Mouse (Mus musculus): ENCODE results near the gene E130208F15Rik. TPM values are rescaled to one million over a fixed set of nuclear protein-coding genes. Genes with fewer than 3 reads are reported as not detected.

The E130208F15Rik gene
- polyA plus RNA-seq, 1 experiment from 2014 or later, result not detected

GRCm38 (mm10) chr7:30280670-30281138 is 40.8 kb upstream of the E130208F15Rik start:
- no peaks in the 10 kb centered on the region for H3K27me3 ChIP-seq (ENCODE audit: control insufficient read depth, insufficient read depth, low read length)
- H3K9ac ChIP-seq (ENCODE audit: low read length), result peak overlapping the region; percentile 53
- no peaks in the 10 kb centered on the region for H3K9me3 ChIP-seq (ENCODE audit: control insufficient read depth, low read length)
- H3K4me2 ChIP-seq (replicated peaks; ENCODE audit: low read depth), result peak overlapping the region; percentile 85
- H3K4me3 ChIP-seq (ENCODE audit: low read depth, low read length), result peak overlapping the region; percentile 77
- no peaks in the 10 kb centered on the region for H3K36me3 ChIP-seq (ENCODE audit: control insufficient read depth, insufficient read depth, low read length)
- DNase-seq (ENCODE audit: low spot score) (peak; percentile 85), ATAC-seq (ENCODE audit: low FRiP score, low TSS enrichment) (peak; percentile 88)
- H3K4me1 ChIP-seq (replicated peaks; ENCODE audit: control insufficient read depth, insufficient read depth), result no peaks in the 10 kb centered on the region
- peak overlapping the region; percentile 98 for H3K27ac ChIP-seq (replicated peaks)
- WGBS, result under 1% methylated on average over 20 of the region's 20 CpGs
- no peak for TF ChIP-seq EP300 (optimal IDR thresholded peaks at IDR 0.05)
- no peak for TF ChIP-seq CTCF (IDR thresholded peaks at IDR 0.05; ENCODE audit: low read depth)

GRCm38 (mm10) chr7:30281522-30281921 is 40.0 kb upstream of the E130208F15Rik start:
- no peaks in the 10 kb centered on the region for H3K27me3 ChIP-seq (ENCODE audit: control insufficient read depth, insufficient read depth, low read length)
- TF ChIP-seq EP300 (optimal IDR thresholded peaks at IDR 0.05), result no peak
- no peak for TF ChIP-seq CTCF (IDR thresholded peaks at IDR 0.05; ENCODE audit: low read depth)
- no peaks in the 10 kb centered on the region for H3K4me1 ChIP-seq (replicated peaks; ENCODE audit: control insufficient read depth, insufficient read depth)
- H3K4me3 ChIP-seq (ENCODE audit: low read depth, low read length), result no peak overlapping the region
- H3K4me2 ChIP-seq (replicated peaks; ENCODE audit: low read depth), result no peak overlapping the region
- no peaks in the 10 kb centered on the region for H3K9me3 ChIP-seq (ENCODE audit: control insufficient read depth, low read length)
- WGBS, result 67% methylated on average over 4 of the region's 4 CpGs
- no peaks in the 10 kb centered on the region for H3K36me3 ChIP-seq (ENCODE audit: control insufficient read depth, insufficient read depth, low read length)
- H3K27ac ChIP-seq (replicated peaks), result no peak overlapping the region; the same call in 1 of the 2 replicates
- ATAC-seq (ENCODE audit: low FRiP score, low TSS enrichment) (no peak), DNase-seq (ENCODE audit: low spot score) (no peak)
- H3K9ac ChIP-seq (ENCODE audit: low read length), result no peak overlapping the region

- no peaks in the 10 kb centered on the region for H3K36me3 ChIP-seq (ENCODE audit: control insufficient read depth, insufficient read depth, low read length)
- H3K4me2 ChIP-seq (replicated peaks; ENCODE audit: low read depth), result no peak overlapping the region
- H3K9me3 ChIP-seq (ENCODE audit: control insufficient read depth, low read length), result no peaks in the 10 kb centered on the region
- TF ChIP-seq EP300 (optimal IDR thresholded peaks at IDR 0.05) (no peak), CTCF (IDR thresholded peaks at IDR 0.05; ENCODE audit: low read depth) (no peak)
- no peaks in the 10 kb centered on the region for H3K4me1 ChIP-seq (replicated peaks; ENCODE audit: control insufficient read depth, insufficient read depth)
- no peak overlapping the region for H3K9ac ChIP-seq (ENCODE audit: low read length)
- no peaks in the 10 kb centered on the region for H3K27me3 ChIP-seq (ENCODE audit: control insufficient read depth, insufficient read depth, low read length)
- DNase-seq (ENCODE audit: low spot score) (no peak), ATAC-seq (ENCODE audit: low FRiP score, low TSS enrichment) (no peak)
- 80% methylated on average over 7 of the region's 7 CpGs for WGBS
- H3K27ac ChIP-seq (replicated peaks), result no peak overlapping the region
- H3K4me3 ChIP-seq (ENCODE audit: low read depth, low read length), result no peak overlapping the region
Observed at GRCm38 (mm10) chr7:30282740-30283139, 38.8 kb upstream of the E130208F15Rik start.

GRCm38 (mm10) chr7:30286701-30287410 is 34.7 kb upstream of the E130208F15Rik start:
- TF ChIP-seq EP300 (optimal IDR thresholded peaks at IDR 0.05), result no peak
- TF ChIP-seq CTCF (IDR thresholded peaks at IDR 0.05; ENCODE audit: low read depth), result no peak
- H3K27me3 ChIP-seq (ENCODE audit: control insufficient read depth, insufficient read depth, low read length), result no peaks in the 10 kb centered on the region
- 47% methylated on average over 8 of the region's 8 CpGs for WGBS
- DNase-seq (ENCODE audit: low spot score), result no peak
- H3K36me3 ChIP-seq (ENCODE audit: control insufficient read depth, insufficient read depth, low read length), result no peaks in the 10 kb centered on the region
- no peak for ATAC-seq (ENCODE audit: low FRiP score, low TSS enrichment)
- H3K9me3 ChIP-seq (ENCODE audit: control insufficient read depth, low read length), result no peaks in the 10 kb centered on the region
- H3K9ac ChIP-seq (ENCODE audit: low read length), result no peak overlapping the region
- H3K4me3 ChIP-seq (ENCODE audit: low read depth, low read length), result no peak overlapping the region
- H3K4me1 ChIP-seq (replicated peaks; ENCODE audit: control insufficient read depth, insufficient read depth), result no peaks in the 10 kb centered on the region
- H3K27ac ChIP-seq (replicated peaks), result no peak overlapping the region
- H3K4me2 ChIP-seq (replicated peaks; ENCODE audit: low read depth), result no peak overlapping the region

GRCm38 (mm10) chr7:30288046-30288445 is 33.5 kb upstream of the E130208F15Rik start:
- ATAC-seq (ENCODE audit: low FRiP score, low TSS enrichment), result no peak
- H3K9me3 ChIP-seq (ENCODE audit: control insufficient read depth, low read length), result no peaks in the 10 kb centered on the region
- H3K36me3 ChIP-seq (ENCODE audit: control insufficient read depth, insufficient read depth, low read length), result no peaks in the 10 kb centered on the region

GRCm38 (mm10) chr7:30289071-30289713 is 32.3 kb upstream of the E130208F15Rik start:
- H3K4me2 ChIP-seq (replicated peaks; ENCODE audit: low read depth), result no peak overlapping the region
- TF ChIP-seq CTCF (IDR thresholded peaks at IDR 0.05; ENCODE audit: low read depth) (no peak), EP300 (optimal IDR thresholded peaks at IDR 0.05) (no peak)
- no peaks in the 10 kb centered on the region for H3K9me3 ChIP-seq (ENCODE audit: control insufficient read depth, low read length)
- H3K4me3 ChIP-seq (ENCODE audit: low read depth, low read length), result no peak overlapping the region
- ATAC-seq (ENCODE audit: low FRiP score, low TSS enrichment), result no peak
- no peaks in the 10 kb centered on the region for H3K36me3 ChIP-seq (ENCODE audit: control insufficient read depth, insufficient read depth, low read length)
- 64% methylated on average over 7 of the region's 7 CpGs for WGBS
- DNase-seq (ENCODE audit: low spot score), result no peak
- no peaks in the 10 kb centered on the region for H3K4me1 ChIP-seq (replicated peaks; ENCODE audit: control insufficient read depth, insufficient read depth)
- H3K9ac ChIP-seq (ENCODE audit: low read length), result no peak overlapping the region
- no peak overlapping the region for H3K27ac ChIP-seq (replicated peaks)
- no peaks in the 10 kb centered on the region for H3K27me3 ChIP-seq (ENCODE audit: control insufficient read depth, insufficient read depth, low read length)

More at GRCm38 (mm10) chr7:30288046-30288445, 33.5 kb upstream of the E130208F15Rik start:
- Histone ChIP-seq H3K4me3 (ENCODE audit: low read depth, low read length) (no peak overlapping the region), H3K4me2 (replicated peaks; ENCODE audit: low read depth) (no peak overlapping the region), H3K4me1 (replicated peaks; ENCODE audit: control insufficient read depth, insufficient read depth) (no peaks in the 10 kb centered on the region), H3K27ac (replicated peaks) (no peak overlapping the region), H3K9ac (ENCODE audit: low read length) (no peak overlapping the region), H3K27me3 (ENCODE audit: control insufficient read depth, insufficient read depth, low read length) (no peaks in the 10 kb centered on the region)
- no peak for TF ChIP-seq EP300 (optimal IDR thresholded peaks at IDR 0.05)
- no peak for TF ChIP-seq CTCF (IDR thresholded peaks at IDR 0.05; ENCODE audit: low read depth)
- DNase-seq (ENCODE audit: low spot score), result no peak
- 59% methylated on average over 6 of the region's 6 CpGs for WGBS
